Mouse (Mus musculus) MEL (cell line): ENCODE results near the gene Tyms.

Experiments
- BHLHE40 ChIP-seq: IDR thresholded peaks from 2 replicates; pipeline ENCODE4 v1.6.1; 2012; ENCODE audit warnings: low read depth, mild to moderate bottlenecking, inconsistent platforms, low read length, improper control_type of control experiment, borderline replicate concordance
- CHD2 ChIP-seq: IDR thresholded peaks from 2 replicates; pipeline ENCODE4 v1.6.1; 2011; ENCODE audit warnings: low read length, improper control_type of control experiment
- CTCF ChIP-seq, 3 experiments: IDR thresholded peaks in 2 of 3; conservative IDR thresholded peaks in 1 of 3; 2 replicates each; pipeline ENCODE4 v1.5.1; 2011 to 2012; ENCODE audit warnings: low read length in 3 of 3, low read depth in 2 of 3, mild to moderate bottlenecking in 2 of 3, improper control_type of control experiment in 1 of 3, inconsistent platforms in 1 of 3, mixed read lengths in 1 of 3, moderate library complexity in 1 of 3; ENCODE audit not compliant: control insufficient read depth in 1 of 3, insufficient read depth in 1 of 3, poor library complexity in 1 of 3, severe bottlenecking in 1 of 3
- EP300 ChIP-seq, 2 experiments: IDR thresholded peaks; 2 replicates each; pipeline ENCODE4 v1.6.1; 2011; ENCODE audit warnings: improper control_type of control experiment in 2 of 2, low read length in 2 of 2, low read depth in 1 of 2, mild to moderate bottlenecking in 1 of 2
- ETS1 ChIP-seq: IDR thresholded peaks from 2 replicates; pipeline ENCODE4 v1.6.1; 2012; ENCODE audit warnings: low read depth, mild to moderate bottlenecking, inconsistent platforms, low read length, improper control_type of control experiment, moderate library complexity
- GATA1 ChIP-seq: IDR thresholded peaks from 2 replicates; pipeline ENCODE4 v1.6.1; 2011; ENCODE audit warnings: low read depth, low read length, improper control_type of control experiment
- HCFC1 ChIP-seq: IDR thresholded peaks from 2 replicates; pipeline ENCODE4 v1.6.1; 2012; ENCODE audit warnings: low read depth, mild to moderate bottlenecking, inconsistent platforms, low read length, improper control_type of control experiment, moderate library complexity
- MAZ ChIP-seq: IDR thresholded peaks from 2 replicates; pipeline ENCODE4 v1.6.1; 2012; ENCODE audit warnings: low read depth, mild to moderate bottlenecking, inconsistent platforms, low read length, improper control_type of control experiment
- MYC ChIP-seq: IDR thresholded peaks from 2 replicates; pipeline ENCODE4 v1.6.1; 2011; ENCODE audit warnings: low read depth, mild to moderate bottlenecking, low read length, improper control_type of control experiment, moderate library complexity
- POLR2A ChIP-seq, 2 experiments: IDR thresholded peaks; 2 replicates each; pipeline ENCODE4 v1.6.1; 2011 to 2012; ENCODE audit warnings: low read length in 2 of 2, mild to moderate bottlenecking in 2 of 2, control low read depth in 1 of 2, improper control_type of control experiment in 1 of 2, low read depth in 1 of 2, moderate library complexity in 1 of 2; ENCODE audit not compliant: control insufficient read depth in 1 of 2, insufficient read depth in 1 of 2, poor library complexity in 1 of 2
- ZNF384 ChIP-seq: IDR thresholded peaks from 2 replicates; pipeline ENCODE4 v1.6.1; 2012; ENCODE audit warnings: low read depth, mild to moderate bottlenecking, inconsistent platforms, low read length, improper control_type of control experiment

- TF ChIP-seq HCFC1 (no peak), CTCF (IDR thresholded peaks at IDR 0.05 in 2 of 3, conservative IDR thresholded peaks at IDR 0.05 in 1 of 3; ENCODE audit: control insufficient read depth in 1 of 3, insufficient read depth in 1 of 3, low read depth in 2 of 3, low read length in 3 of 3, poor library complexity in 1 of 3, severe bottlenecking in 1 of 3) (no peak), ETS1 (no peak), GATA1 (no peak), CHD2 (no peak), POLR2A (IDR thresholded peaks at IDR 0.05; ENCODE audit: control insufficient read depth in 1 of 2, insufficient read depth in 1 of 2, low read depth in 1 of 2, low read length in 2 of 2, poor library complexity in 1 of 2) (no peak), MYC (no peak), BHLHE40 (no peak), EP300 (IDR thresholded peaks at IDR 0.05; ENCODE audit: low read depth in 1 of 2, low read length in 2 of 2) (no peak), MAZ (no peak), ZNF384 (no peak)
These were observed 29.9 kb upstream of the Tyms start for GRCm38 (mm10) chr5:30103340-30103739.
